In genomic region chr15:96177911-96178310, GRCm38 (mm10) we compare ENCODE assay signal across 17 mouse cellular contexts.
"Had no signal": no experiment of that assay in that cellular context is flagged by ENCODE, and none has a peak within 500 bp of the region (broad histone marks: within the 10 kb centered on the region; RNA-seq: fewer than 3 reads in every experiment).

No protein-coding gene starts in this region.

- DNase-seq: lung, embryonic 14.5 days; lung, postnatal 10 days; lung, postnatal 4 days; retina, postnatal 1 day; right cerebral cortex, adult 18-20 months; right cerebral cortex, postnatal 25 days; right cerebral cortex, postnatal 4 days; spleen, adult 18-20 months; thymus, adult 18-20 months; thymus, postnatal 14 days; thymus, postnatal 36 days had no signal

- ATAC-seq: midbrain, embryonic 16.5 days had no signal

- H3K27ac ChIP-seq: midbrain, embryonic 10.5 days; midbrain, embryonic 12.5 days; neural tube, embryonic 13.5 days; neural tube, embryonic 15.5 days had no signal

- H3K4me1 ChIP-seq: midbrain, embryonic 10.5 days had no signal

- H3K9me3 ChIP-seq: midbrain, embryonic 10.5 days; midbrain, embryonic 12.5 days; neural tube, embryonic 13.5 days; neural tube, embryonic 15.5 days had no signal

- H3K9ac ChIP-seq: lung, embryonic 14.5 days; midbrain, embryonic 12.5 days; neural tube, embryonic 13.5 days; neural tube, embryonic 15.5 days had no signal

- H3K36me3 ChIP-seq: midbrain, embryonic 10.5 days; midbrain, embryonic 12.5 days; neural tube, embryonic 13.5 days; neural tube, embryonic 15.5 days had no signal

- H3K4me2 ChIP-seq: lung, embryonic 14.5 days; midbrain, embryonic 12.5 days; neural tube, embryonic 13.5 days; neural tube, embryonic 15.5 days had no signal

- H3K4me3 ChIP-seq: midbrain, embryonic 10.5 days; midbrain, embryonic 12.5 days; myocyte; neural tube, embryonic 13.5 days; neural tube, embryonic 15.5 days had no signal

- H3K27me3 ChIP-seq: midbrain, embryonic 12.5 days; neural tube, embryonic 13.5 days; neural tube, embryonic 15.5 days had no signal
